Mouse (Mus musculus) liver, embryonic 14.5 days (tissue): Measurements from ENCODE around the gene Nrxn1.

ENCODE experiments used
- CTCF ChIP-seq: IDR thresholded peaks from 2 replicates; pipeline ENCODE4 v1.5.1; 2016; ENCODE audit warnings: antibody characterized with exemption, low read depth, control low read depth
- EP300 ChIP-seq: IDR thresholded peaks from 2 replicates; pipeline ENCODE4 v1.6.1; 2016; ENCODE audit warnings: antibody characterized with exemption, low read depth

- no peak for TF ChIP-seq CTCF
- TF ChIP-seq EP300: no peak
Measured at GRCm38 (mm10) chr17:90586891-90587290, 506.0 kb downstream of the Nrxn1 start.
